Mouse (Mus musculus): ENCODE measurements around the gene Polr2e. TPM values are rescaled to one million over a fixed set of nuclear protein-coding genes. Genes with fewer than 3 reads are reported as not detected.

Polr2e gene
- 134 and 148 TPM in 2 replicates for polyA plus RNA-seq (2015; fragmentation: Nextera tagmentation; extraction: Ambion mirVana)

DNA sequence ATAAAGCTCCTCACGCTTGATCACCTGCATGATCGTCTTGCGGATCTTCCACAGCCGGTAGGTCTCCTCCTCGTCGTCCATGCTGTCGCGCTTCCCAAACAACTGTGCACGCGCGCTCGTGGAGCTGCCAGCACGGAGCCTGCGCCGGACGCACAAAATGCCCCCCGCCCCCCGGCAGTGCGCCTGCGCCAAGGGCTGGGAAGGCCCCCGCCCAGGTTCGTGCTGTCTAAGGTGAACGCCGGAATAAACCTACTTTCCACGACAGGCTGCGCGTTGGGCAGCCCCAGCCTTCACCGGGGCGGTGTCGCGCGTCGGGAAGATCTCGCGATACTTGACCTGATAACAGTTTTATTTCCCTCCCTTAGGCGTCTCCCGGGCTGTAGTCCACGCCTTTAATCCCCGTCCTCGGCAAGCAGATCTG is at the start of gene Polr2e:
TSS of gene Polr2e (minus strand) at position 237 of the 421 bp plus-strand sequence.
- Histone ChIP-seq H3K36me3 (peaks cover 32% of the 10 kb centered on the region), H3K27me3 (replicated peaks) (no peaks in the 10 kb centered on the region), H3K4me1 (peaks cover 24% of the 10 kb centered on the region), H3K27ac (replicated peaks) (peak within 1 kb of the TSS; percentile 79), H3K4me2 (peak within 1 kb of the TSS; percentile 87), H3K9ac (replicated peaks) (peak within 1 kb of the TSS; percentile 84), H3K4me3 (replicated peaks) (peak within 1 kb of the TSS; percentile 86), H3K9me3 (replicated peaks) (no peaks in the 10 kb centered on the region)
- ATAC-seq (ENCODE audit: low FRiP score): peak; percentile 97
- WGBS: under 1% methylated on average over 40 of the region's 40 CpGs

DNA sequence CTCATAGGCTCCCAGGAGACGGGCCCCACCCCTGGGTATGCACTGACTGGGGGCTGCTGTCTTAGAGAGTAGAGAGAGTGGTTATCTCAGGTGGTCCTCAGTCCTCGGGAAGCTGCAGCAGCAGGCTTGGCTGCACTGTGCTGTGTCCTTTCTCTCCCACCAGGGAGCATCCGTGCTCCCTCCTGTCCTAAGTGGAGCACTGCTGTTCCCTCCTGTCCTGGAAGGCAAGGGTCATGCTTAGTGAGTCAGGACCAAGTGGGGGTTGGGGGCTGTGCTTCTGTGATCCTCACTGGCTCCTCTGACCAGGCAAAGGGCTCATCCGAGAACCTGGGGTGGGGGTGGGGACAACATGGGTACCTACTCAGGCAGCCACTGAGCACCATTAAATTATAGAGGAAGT is 49.6 kb upstream of the Polr2e start:
- no peak overlapping the region for H3K4me3 ChIP-seq (replicated peaks)
- 0 out of 2 replicates have a peak, but pooled peaks cover 3% of the 10 kb centered on the region for H3K4me1 ChIP-seq
- ATAC-seq (ENCODE audit: low FRiP score): no peak
- H3K36me3 ChIP-seq: peaks cover 4% of the 10 kb centered on the region
- WGBS: 56% methylated on average over 4 of the region's 4 CpGs
- H3K9ac ChIP-seq (replicated peaks): no peak overlapping the region
- no peaks in the 10 kb centered on the region for H3K27me3 ChIP-seq (replicated peaks)
- no peak overlapping the region for H3K4me2 ChIP-seq
- no peak overlapping the region for H3K27ac ChIP-seq (replicated peaks)
- H3K9me3 ChIP-seq (replicated peaks): no peaks in the 10 kb centered on the region

DNA sequence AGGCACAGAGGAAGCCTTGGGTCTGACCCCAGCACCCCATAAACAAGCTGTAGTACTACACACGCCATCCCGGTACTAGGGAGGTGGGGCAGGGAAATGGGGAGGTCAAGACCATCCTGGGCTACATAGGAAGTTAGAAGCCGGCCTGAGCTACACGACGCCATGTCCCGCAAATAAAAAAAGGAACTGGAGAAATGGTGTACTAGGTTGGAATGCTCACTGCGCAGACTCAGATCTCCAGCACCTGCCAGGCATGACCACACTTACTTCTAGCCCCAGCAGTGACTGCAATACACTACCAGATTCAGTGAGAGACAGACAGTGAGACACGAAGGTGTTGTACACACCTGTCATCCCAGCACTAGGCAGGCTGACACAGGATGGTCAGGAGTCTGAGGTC is 47.9 kb upstream of the Polr2e start:
- no peak overlapping the region for H3K4me2 ChIP-seq

DNA sequence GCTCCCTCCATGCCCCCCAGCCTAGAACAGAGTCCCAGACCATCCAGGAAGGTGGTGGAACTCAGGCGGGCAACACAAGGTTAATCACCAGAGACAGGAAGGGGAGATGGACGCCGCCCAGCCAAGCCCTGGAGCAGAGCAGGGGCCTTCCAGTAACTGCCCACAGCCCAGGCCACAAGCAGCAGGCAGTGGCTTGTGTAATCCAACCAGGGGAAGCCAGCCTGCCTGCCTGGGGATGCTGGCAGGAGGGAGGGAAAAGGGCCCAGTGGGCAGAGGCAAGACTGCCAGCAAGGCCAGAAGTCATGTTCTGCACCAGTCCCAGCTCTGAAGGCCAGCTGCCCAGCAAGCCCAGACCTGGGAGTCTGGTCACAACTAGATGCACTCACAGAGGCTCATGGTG is 47.3 kb upstream of the Polr2e start:
- Histone ChIP-seq H3K9ac (replicated peaks) (no peak overlapping the region), H3K4me2 (no peak overlapping the region), H3K27me3 (replicated peaks) (no peaks in the 10 kb centered on the region), H3K36me3 (peaks cover 24% of the 10 kb centered on the region), H3K9me3 (replicated peaks) (no peaks in the 10 kb centered on the region), H3K4me1 (0 out of 2 replicates have a peak, but pooled peaks cover 3% of the 10 kb centered on the region), H3K27ac (replicated peaks) (no peak overlapping the region), H3K4me3 (replicated peaks) (no peak overlapping the region)
- WGBS: 82% methylated on average over 3 of the region's 3 CpGs
- no peak for ATAC-seq (ENCODE audit: low FRiP score)

More for the DNA sequence above, 47.9 kb upstream of the Polr2e start:
- WGBS: 87% methylated on average over 8 of the region's 8 CpGs
- no peak overlapping the region for H3K4me3 ChIP-seq (replicated peaks)
- H3K27ac ChIP-seq (replicated peaks): no peak overlapping the region
- H3K27me3 ChIP-seq (replicated peaks): no peaks in the 10 kb centered on the region
- H3K36me3 ChIP-seq: peaks cover 18% of the 10 kb centered on the region
- no peaks in the 10 kb centered on the region for H3K9me3 ChIP-seq (replicated peaks)
- 0 out of 2 replicates have a peak, but pooled peaks cover 3% of the 10 kb centered on the region for H3K4me1 ChIP-seq
- no peak for ATAC-seq (ENCODE audit: low FRiP score)
- no peak overlapping the region for H3K9ac ChIP-seq (replicated peaks)

DNA sequence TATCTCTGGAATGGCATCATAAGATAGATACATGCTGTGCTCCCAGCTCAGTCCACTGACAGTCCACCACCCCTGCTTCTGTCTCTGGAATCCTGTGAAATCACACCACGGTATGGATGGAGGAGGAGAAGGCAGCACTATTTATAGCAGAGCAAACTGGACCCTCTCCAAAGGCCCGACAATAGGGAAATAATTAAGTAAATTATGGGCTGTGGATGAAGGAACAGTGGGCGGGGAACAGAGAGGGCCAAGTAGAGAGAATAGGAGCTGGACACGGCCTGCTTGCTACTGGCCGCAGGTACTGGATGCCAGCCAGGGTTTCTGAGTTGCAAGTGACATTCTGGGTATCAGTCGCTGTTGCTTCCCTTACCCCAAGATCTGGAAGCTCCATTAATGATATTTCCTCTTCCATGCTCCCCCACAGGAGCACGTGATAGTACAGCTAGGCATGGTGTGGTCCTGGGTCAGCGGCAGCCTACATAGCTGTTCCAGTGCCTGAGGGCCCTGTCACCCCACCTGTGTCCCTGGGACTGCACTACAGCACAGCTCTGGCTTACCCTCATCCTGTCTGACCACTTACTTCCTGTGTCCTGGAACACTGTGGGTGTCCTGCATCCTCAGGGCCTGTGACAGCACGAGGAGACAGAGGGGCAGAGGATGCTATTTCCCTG is 45.4 kb upstream of the Polr2e start:
- Histone ChIP-seq H3K4me3 (replicated peaks) (no peak overlapping the region), H3K27ac (replicated peaks) (no peak overlapping the region), H3K36me3 (peaks cover 43% of the 10 kb centered on the region), H3K4me1 (0 out of 2 replicates have a peak, but pooled peaks cover 3% of the 10 kb centered on the region), H3K9ac (replicated peaks) (peak overlapping the region; percentile 1; the same call in 1 of the 2 replicates), H3K4me2 (no peak overlapping the region), H3K9me3 (replicated peaks) (no peaks in the 10 kb centered on the region), H3K27me3 (replicated peaks) (no peaks in the 10 kb centered on the region)
- 63% methylated on average over 9 of the region's 9 CpGs for WGBS
- ATAC-seq (ENCODE audit: low FRiP score): no peak

GRCm38 (mm10) chr10:80081075-80081474 is 41.5 kb upstream of the Polr2e start:
- Histone ChIP-seq H3K4me2 (no peak overlapping the region), H3K9me3 (replicated peaks) (no peaks in the 10 kb centered on the region), H3K4me3 (replicated peaks) (no peak overlapping the region), H3K36me3 (peaks cover 59% of the 10 kb centered on the region), H3K27me3 (replicated peaks) (no peaks in the 10 kb centered on the region), H3K9ac (replicated peaks) (no peak overlapping the region), H3K27ac (replicated peaks) (no peak overlapping the region), H3K4me1 (0 out of 2 replicates have a peak, but pooled peaks cover 3% of the 10 kb centered on the region)
- WGBS: 76% methylated on average over 3 of the region's 3 CpGs
- no peak for ATAC-seq (ENCODE audit: low FRiP score)

DNA sequence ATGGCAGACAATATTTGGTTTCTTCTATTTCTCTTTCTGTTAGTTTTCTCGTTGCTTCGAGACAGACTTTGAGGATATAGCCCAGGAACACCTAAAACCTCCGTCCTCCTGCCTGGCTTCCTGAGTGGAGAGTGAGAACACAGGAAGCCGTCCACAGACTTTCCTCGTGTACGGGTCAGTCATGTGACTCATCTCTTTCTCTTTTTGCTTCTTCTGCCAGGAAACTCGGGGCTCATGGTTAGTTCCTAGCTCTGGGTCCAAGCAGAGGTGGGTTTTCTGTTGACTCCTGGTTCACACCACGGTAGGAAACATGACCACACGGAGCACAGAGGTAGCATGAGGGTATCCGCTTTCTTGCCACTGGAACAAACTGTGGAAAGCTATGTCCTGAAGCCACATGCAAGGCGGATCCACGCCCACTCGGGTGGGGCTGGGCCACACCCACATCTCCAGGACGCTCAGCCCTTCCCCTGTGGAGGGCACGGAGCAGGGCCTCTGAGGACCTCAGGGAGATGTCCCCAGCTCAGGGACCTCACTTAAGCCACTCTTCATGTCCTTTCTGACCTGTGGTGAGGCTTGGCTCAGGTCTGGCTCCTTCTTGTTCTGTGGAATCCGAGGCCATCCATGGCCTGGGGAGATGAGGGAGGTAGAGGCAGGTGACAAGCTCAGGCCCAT is 40.9 kb upstream of the Polr2e start:
- peaks cover 59% of the 10 kb centered on the region for H3K36me3 ChIP-seq
- no peak overlapping the region for H3K9ac ChIP-seq (replicated peaks)
- no peak for ATAC-seq (ENCODE audit: low FRiP score)

DNA sequence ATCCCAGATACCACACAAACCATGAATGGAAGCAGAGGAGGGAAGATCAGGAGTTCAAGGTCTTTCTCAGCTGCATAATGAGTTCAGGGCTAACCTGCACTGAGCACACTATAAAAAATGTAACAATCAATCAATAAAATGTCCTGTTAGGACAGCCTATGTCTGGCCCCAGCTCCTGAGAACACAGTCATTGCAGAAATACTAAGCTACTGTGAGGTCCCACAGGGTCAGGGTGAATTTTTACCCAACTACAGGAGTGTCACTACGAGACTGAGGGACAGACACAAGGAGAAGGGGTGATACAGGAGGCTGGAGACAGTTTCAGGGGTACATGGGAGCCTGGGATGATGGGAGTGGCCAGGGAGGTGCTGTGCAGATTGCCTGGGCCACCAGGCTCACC is 38.8 kb upstream of the Polr2e start:
- H3K4me2 ChIP-seq: no peak overlapping the region
- ATAC-seq (ENCODE audit: low FRiP score): no peak
- no peak overlapping the region for H3K9ac ChIP-seq (replicated peaks)
- H3K36me3 ChIP-seq: peaks cover 49% of the 10 kb centered on the region
- no peak overlapping the region for H3K27ac ChIP-seq (replicated peaks)
- WGBS: 82% methylated on average over 1 of the region's 1 CpGs
- H3K9me3 ChIP-seq (replicated peaks): no peaks in the 10 kb centered on the region
- H3K4me3 ChIP-seq (replicated peaks): no peak overlapping the region
- H3K27me3 ChIP-seq (replicated peaks): no peaks in the 10 kb centered on the region
- peaks cover 11% of the 10 kb centered on the region; the same call in 1 of the 2 replicates for H3K4me1 ChIP-seq

More for the DNA sequence above, 40.9 kb upstream of the Polr2e start:
- H3K27me3 ChIP-seq (replicated peaks): no peaks in the 10 kb centered on the region
- no peak overlapping the region for H3K4me3 ChIP-seq (replicated peaks)
- H3K4me2 ChIP-seq: no peak overlapping the region
- 88% methylated on average over 16 of the region's 16 CpGs for WGBS
- H3K27ac ChIP-seq (replicated peaks): no peak overlapping the region
- no peaks in the 10 kb centered on the region for H3K9me3 ChIP-seq (replicated peaks)
- peaks cover 7% of the 10 kb centered on the region; the same call in 1 of the 2 replicates for H3K4me1 ChIP-seq

- Histone ChIP-seq H3K4me1 (peaks cover 11% of the 10 kb centered on the region; the same call in 1 of the 2 replicates), H3K4me3 (replicated peaks) (no peak overlapping the region), H3K27ac (replicated peaks) (no peak overlapping the region), H3K27me3 (replicated peaks) (no peaks in the 10 kb centered on the region), H3K9ac (replicated peaks) (no peak overlapping the region), H3K36me3 (peaks cover 39% of the 10 kb centered on the region), H3K4me2 (no peak overlapping the region), H3K9me3 (replicated peaks) (no peaks in the 10 kb centered on the region)
- WGBS: 95% methylated on average over 5 of the region's 5 CpGs
- ATAC-seq (ENCODE audit: low FRiP score): no peak
These were observed 37.7 kb upstream of the Polr2e start for GRCm38 (mm10) chr10:80077312-80077711.

- Histone ChIP-seq H3K4me1 (peaks cover 20% of the 10 kb centered on the region), H3K27me3 (replicated peaks) (no peaks in the 10 kb centered on the region), H3K4me3 (replicated peaks) (no peak overlapping the region), H3K9ac (replicated peaks) (no peak overlapping the region), H3K4me2 (no peak overlapping the region), H3K27ac (replicated peaks) (no peak overlapping the region), H3K9me3 (replicated peaks) (no peaks in the 10 kb centered on the region), H3K36me3 (peaks cover 36% of the 10 kb centered on the region)
- WGBS: 94% methylated on average over 4 of the region's 4 CpGs
- no peak for ATAC-seq (ENCODE audit: low FRiP score)
These were observed 36.8 kb upstream of the Polr2e start for GRCm38 (mm10) chr10:80076386-80076785.

DNA sequence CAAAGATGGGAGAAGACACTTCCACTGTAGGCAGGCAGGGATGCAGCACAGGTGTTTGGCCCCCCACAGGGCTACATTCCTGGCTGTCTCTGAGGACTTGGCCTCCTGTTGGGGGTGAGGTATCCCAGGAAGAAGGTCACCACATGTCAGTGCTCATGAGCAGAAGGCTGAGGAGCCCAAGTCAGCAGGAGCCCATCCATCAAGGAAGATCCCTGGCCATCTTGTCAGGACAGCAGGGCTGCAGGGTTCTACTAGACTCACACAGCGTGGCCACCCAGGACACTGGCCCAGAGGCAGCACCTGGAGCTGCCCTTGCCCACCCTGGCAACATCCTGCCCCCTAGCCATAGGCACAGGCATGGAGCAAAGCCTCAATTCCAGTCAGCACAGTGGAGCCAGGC is 36.3 kb upstream of the Polr2e start:
- Histone ChIP-seq H3K27ac (replicated peaks) (no peak overlapping the region), H3K9ac (replicated peaks) (no peak overlapping the region), H3K36me3 (peaks cover 31% of the 10 kb centered on the region), H3K4me3 (replicated peaks) (no peak overlapping the region), H3K4me1 (peaks cover 21% of the 10 kb centered on the region), H3K9me3 (replicated peaks) (no peaks in the 10 kb centered on the region), H3K27me3 (replicated peaks) (no peaks in the 10 kb centered on the region), H3K4me2 (no peak overlapping the region)
- no peak for ATAC-seq (ENCODE audit: low FRiP score)
- WGBS: 47% methylated on average over 1 of the region's 1 CpGs
